Mouse (Mus musculus) lung, postnatal 36 days (tissue): Measurements from ENCODE around the gene Prelp.

Experiments
- DNase-seq: peaks from one replicate; pipeline ENCODE4 v3.0.0; 2022; ENCODE audit warnings: mixed read lengths

Gene Prelp

GRCm38 (mm10) chr1:133891489-133891888 is 29.7 kb downstream of the Prelp start:
- DNase-seq = peak; percentile 66

DNA sequence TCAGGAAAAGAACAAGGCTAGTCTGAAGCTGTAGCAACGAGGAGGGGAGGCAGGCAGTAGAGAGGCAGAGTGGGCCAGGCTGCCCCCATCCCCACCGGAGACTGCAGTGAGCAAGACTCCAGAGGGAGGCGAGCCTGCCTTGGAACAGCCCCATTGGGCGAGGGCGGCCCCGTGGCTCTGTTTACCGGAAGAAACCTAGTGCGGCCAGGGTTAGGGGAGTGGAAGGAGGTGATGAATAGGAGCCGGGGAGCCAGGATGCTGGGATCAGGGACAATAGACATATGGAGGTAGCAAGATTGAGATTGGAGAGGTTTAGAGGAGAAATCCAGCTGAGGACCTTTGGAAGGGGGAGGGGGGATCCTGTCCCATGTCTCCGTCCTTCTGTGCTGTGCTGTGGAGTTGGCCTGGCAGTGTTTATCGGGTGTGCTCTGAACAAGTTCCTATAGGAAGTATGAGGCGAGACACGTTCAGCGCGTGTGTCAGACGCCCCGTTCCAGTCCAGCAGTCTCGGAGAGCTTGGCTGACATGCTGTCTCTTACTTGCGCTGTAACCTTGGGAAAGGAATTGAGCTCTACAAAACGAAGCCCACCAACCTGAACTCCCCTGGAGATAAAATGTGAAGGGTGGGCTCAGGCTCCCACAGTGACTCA is 31.1 kb downstream of the Prelp start:
- no peak for DNase-seq

GRCm38 (mm10) chr1:133887538-133888250 is 33.5 kb downstream of the Prelp start:
- no peak for DNase-seq

- DNase-seq = no peak
Observed at GRCm38 (mm10) chr1:133887044-133887443, 34.2 kb downstream of the Prelp start.

DNA sequence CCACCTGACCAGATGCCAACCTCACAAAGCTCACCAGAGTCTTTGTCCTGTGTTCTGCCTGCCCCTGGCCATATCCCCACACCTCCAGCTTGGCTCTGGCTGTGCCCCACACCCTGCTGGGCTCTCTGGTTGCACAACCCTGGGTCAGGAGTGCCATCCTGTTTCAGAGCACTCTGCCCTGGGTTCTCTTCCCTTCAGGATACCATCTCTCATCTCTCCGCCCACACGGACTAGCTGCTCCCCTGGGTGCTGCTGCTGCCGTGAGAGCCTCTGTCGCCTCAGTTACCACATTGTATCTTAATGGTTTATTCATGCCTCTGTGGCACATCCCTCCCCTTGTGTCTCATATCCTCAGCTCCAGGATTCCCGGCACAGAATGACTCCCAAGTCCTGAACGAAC is 34.8 kb downstream of the Prelp start:
- no peak for DNase-seq

DNA sequence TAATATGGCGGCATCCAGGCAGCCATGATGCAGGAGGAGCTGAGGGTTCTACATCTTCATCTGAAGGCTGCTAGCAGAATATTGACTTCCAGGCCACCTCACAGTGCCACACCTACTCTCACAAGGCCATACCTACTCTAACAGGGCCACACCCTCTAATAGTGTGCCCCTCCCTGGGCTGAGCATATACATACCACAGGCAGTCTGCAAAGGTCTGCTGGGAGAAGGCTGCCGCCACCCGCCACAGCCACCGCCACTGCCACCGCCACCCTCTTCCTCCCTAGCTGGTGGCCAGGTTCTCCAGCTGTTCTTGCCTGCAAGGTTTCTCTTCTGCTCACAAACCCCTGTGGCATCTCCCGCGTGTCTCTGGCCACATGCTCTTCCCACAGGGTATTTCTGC is 35.4 kb downstream of the Prelp start:
- DNase-seq = no peak

DNA sequence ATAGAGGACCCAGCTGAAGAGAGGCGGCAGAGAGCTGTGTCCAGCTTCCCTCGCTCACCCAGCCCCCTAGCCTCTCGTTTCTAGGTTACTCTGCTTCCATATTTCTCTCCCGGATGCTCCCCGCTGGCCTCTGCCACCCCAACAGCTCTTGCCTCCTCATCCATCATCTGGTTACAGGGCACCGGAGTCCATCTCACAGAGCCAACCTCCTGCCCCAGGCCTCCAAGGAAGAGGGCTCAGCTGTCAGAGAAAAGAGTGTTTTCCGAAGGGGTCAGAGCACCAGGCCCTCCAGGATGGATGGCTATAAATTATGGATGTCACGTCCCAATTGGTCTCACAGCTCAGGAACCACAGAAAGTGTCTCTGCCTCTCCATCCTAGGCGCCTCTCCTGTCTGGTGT is 36.5 kb downstream of the Prelp start:
- DNase-seq = no peak

DNA sequence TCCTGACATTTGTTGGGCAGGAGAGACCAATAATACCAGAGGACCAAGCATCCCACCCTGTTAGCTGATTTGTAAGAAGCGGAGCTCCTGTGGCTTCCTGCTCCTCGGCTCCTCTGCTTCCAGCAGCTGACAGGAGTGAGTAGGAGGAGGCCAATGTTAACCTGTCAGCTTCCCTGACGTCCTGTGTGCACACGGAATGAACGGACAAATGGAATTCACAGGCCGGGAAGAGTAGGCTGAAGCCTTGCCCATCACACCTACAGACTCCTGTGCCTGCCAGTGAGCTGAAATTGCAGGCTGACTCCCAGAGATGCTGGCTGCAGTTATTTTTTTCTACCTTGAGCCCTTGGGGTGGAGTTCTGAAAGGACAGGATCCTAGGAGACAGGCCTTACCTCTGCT is 37.1 kb downstream of the Prelp start:
- no peak for DNase-seq

DNA sequence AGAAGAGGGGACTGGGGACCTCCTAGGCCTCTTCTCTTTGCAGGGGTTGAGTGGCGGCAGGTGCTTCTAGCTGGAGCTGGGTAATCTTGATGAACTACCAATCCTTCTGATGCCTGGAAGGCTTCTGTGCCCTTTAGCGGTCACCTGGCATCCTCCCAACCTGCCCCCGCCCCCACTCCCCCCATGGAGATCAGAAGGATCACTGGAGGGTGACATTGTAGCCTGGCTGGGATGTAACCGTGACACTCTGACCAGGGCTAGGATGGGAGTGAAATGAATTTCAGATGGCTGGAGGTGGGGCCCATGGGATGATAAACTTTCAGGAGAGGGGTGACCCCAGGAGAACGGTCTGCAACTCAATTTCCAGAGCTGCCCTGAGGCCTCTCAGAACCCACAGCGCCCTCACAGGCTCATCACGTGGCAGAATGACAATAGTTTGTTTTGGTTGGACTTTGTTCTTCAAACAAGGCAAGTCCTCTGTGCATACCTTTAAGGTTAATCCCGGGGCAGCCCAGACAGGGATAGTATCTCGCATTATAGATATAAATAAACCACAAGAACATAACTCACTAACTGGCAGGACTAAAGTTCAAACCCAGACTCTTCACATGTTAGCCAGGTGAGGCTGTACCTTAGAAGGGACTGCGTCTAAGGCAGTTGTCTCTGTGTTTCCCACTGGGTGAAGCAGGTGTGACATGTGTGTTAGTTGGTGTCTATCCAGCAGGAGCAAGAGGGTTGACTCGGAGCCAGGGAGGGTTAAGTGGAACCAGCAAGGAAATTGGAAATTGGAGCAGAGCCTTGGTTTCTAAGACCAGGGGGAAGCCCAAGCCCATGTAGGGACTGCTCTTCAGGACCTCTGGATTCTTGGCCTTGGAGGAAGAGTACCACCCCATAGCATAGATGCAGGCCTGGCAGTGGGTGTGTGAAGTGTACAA is 38.7 kb downstream of the Prelp start:
- DNase-seq = no peak

DNA sequence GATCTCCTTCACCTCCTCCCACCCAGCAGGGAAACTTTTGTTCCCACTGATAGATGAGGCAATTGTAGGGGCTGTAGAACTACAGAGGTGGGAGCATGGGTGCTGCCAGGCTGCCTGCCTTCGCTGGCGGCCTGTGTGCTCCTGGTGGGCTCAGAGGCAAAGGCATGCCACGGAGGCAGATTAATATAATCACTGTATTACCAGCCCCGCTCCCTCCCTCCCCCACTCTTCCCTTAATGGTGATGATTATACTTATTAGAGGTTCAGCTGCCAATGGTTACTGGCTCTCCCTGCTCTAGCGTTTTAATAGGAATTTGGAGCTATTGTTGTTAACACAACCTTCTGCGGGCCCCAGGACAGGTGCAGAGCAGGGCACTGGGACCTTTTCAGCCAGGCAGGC is 39.4 kb downstream of the Prelp start:
- DNase-seq = no peak

GRCm38 (mm10) chr1:133878825-133879423 is 42.3 kb downstream of the Prelp start:
- DNase-seq = peak; percentile 36

DNA sequence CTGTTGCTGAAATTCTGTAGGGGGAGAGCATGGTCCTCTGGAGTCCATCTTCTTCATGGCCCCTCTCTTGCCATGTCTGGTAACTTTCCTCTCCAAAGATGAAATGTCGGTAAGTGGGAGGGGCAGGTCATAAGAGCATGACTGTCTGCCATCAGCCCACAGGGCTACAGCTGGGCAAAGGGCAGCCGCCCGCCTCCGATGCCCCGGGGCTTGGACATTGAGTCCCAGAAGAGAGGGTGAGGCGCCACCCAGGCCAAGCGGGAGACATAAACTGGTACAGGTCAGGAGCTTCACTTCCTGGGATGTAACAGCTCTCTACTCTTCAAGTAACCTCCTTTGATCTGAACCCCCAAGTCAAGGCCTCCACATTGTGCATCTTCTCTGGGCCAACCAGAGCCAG is 44.3 kb downstream of the Prelp start:
- DNase-seq = no peak

DNA sequence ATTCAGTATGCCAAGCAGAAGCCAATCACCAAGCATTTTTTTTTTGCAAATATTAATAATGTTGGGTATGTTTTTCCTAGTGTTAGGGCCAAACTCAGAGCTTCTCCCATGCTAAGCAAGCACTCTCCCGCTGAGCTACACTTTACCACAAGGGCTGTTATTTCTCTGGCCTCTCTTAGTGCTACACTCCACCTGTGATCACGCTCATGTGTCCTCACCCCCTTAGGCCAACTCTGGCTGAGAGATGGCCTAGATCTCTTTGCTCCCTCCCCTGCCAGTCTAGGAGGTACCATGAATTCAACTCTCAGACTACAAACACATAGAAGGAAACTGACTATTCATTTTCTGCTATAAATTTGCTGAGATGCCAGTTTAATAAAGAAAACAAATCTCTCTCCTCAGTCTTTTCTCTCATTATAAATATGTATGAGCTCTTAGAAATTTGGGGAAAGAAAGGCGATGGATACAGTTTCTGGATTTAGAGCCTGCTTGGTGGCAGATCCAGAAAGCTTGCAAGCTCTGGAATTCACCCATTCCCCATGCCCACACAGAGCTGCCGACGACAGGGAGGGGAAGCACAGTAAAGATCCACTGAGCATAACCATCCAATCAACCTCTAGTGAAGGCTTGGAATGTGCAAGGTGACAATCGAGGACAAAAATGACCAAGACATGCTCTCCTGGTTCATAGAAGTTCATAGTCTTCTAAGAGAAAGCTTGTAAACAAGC is 48.0 kb downstream of the Prelp start:
- no peak for DNase-seq

- DNase-seq = no peak
Observed at GRCm38 (mm10) chr1:133871241-133871640, 50.0 kb downstream of the Prelp start.

DNA sequence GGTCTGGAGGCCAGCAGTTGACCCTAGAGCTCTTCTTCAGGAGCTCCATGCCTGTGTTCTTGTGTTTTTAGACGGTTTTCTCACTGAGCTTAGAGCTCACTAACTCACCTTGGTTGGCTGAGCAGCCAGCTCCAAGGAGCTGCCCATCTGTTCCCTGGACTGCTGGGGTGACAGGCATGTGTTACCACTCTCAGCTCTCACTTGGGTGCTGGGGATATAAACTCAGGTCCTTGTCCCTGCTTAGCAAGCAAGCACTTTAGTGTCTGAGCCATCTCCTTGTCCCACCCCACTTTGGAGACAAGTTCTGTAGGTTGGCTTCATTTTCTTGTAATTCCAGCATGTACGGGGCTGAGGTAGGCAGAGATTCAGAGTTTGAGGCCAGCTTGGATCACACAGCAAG is 52.0 kb downstream of the Prelp start:
- no peak for DNase-seq

DNA sequence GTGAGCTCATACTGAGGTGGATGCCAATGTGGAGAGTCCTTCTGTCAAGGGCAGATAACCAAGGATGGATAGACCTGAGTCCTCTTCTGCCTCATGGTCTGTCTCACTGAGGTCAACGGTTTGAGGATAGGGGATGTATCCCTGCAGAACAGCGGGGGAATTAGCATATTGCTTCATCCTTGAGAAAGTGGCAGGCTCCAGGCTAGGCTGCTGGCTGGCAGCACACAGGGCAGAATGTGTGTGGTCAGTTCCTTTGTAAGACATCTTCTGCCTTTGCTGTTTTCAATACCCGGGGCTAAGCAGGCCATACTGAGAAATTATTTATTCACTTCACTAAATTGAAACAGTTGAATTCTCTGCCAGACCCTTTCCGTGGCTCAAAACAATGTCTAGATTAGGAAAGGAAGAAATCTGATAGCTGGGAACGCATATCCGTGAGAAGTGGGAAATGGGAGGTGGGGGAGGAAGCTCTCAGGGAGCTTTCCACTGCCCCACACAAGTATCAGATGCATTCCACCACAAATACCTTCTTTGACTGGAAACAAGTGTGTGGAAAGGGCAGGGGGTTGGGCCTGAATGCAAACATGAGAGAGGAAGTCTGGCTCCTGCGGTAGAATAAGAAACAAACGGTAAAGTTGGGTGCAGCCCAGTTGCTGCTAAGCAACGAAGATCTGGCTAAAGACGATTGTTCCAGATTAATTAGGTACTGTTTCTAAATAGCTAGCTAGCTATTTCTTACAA is 57.8 kb downstream of the Prelp start:
- peak; percentile 50 for DNase-seq

DNA sequence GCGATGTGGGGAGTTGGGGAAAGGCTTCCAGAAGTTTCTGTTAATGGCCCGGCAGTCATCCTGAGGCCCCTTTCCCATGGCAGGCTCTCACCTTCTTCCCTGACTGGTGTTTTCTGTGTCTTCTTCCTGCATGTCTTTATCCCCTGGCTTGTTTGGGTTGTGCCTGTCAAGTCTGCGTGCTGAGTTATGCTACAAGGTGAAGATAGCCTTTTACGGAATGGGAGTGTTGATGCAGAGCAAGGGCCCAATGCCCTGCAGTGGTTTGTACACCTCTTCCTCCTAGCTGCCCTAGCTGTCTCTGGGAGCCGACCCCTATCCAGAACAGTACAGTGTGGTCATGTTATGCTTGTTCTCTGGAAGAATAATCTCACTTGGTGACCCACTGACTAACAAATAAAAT is 60.2 kb downstream of the Prelp start:
- no peak for DNase-seq
